Mouse (Mus musculus): ENCODE measurements around the gene Ubash3a. TPM values are rescaled to one million over a fixed set of nuclear protein-coding genes. Genes with fewer than 3 reads are reported as not detected.

Gene Ubash3a
- total and polyA plus RNA-seq, 3 experiments = 27.6 to 57.4 (median 30.2) TPM

DNA sequence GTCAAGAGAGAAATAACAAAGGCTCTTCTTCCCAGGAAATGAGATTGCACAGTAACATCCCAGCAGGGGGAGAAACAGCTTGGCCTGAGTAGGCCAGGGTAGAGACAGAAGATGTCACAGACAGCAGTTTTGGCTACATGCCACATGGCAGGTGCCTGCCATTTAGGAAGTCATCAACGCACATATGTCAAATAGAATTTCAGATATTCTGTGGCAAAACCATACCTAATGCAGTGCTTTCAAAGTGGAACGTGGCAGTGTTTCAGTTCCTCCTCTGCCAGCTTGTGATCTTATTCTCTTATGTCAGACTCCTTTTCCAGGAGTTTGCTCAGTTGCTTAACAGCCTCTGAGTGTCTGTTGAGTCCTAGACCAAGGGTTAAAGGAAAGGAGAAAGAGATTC, 78.2 kb downstream of the Ubash3a start:
- Histone ChIP-seq H3K4me1 (ENCODE audit: control insufficient read depth in 1 of 2, insufficient read depth in 2 of 2, low read length in 2 of 2) (peaks cover 4 to 20% of the 10 kb centered on the region in 2 experiments; a peak in 3 of 4 replicates), H3K79me2 (ENCODE audit: control insufficient read depth, insufficient read depth, low read length, poor library complexity) (no peaks in the 10 kb centered on the region; the same call in 1 of the 2 replicates), H3K9me3 (replicated peaks; ENCODE audit: insufficient read depth, low read length) (no peaks in the 10 kb centered on the region), H3K27ac (ENCODE audit: control insufficient read depth, low read depth, low read length) (no peak overlapping the region), H3K4me3 (ENCODE audit: control insufficient read depth in 1 of 2, insufficient read depth in 1 of 2, low read depth in 2 of 2, low read length in 2 of 2) (no peak overlapping the region), H3K9ac (ENCODE audit: control insufficient read depth, low read depth, low read length, poor library complexity, severe bottlenecking) (no peak overlapping the region), H3K27me3 (ENCODE audit: control insufficient read depth in 1 of 2, insufficient read depth in 2 of 2, low read length in 2 of 2) (no peaks in the 10 kb centered on the region; a peak in 1 of 4 replicates), H3K36me3 (ENCODE audit: control insufficient read depth in 1 of 2, insufficient read depth in 2 of 2, low read length in 2 of 2) (peaks cover 0 to 6% of the 10 kb centered on the region in 2 experiments; a peak in 2 of 4 replicates)
- DNase-seq (ENCODE audit: low read depth, low spot score) = no peak
- TF ChIP-seq CHD2 (IDR thresholded peaks at IDR 0.05; ENCODE audit: low read length) (no peak), GABPA (IDR thresholded peaks at IDR 0.05; ENCODE audit: low read depth, low read length) (no peak), MEF2A (IDR thresholded peaks at IDR 0.05; ENCODE audit: extremely low read depth, insufficient replicate concordance, low read depth, low read length, poor library complexity, severe bottlenecking) (no peak), GATA1 (IDR thresholded peaks at IDR 0.05; ENCODE audit: low read depth, low read length) (no peak), MYC (IDR thresholded peaks at IDR 0.05; ENCODE audit: low read depth, low read length) (no peak), NELFE (IDR thresholded peaks at IDR 0.05; ENCODE audit: low read depth, low read length) (no peak)

DNA sequence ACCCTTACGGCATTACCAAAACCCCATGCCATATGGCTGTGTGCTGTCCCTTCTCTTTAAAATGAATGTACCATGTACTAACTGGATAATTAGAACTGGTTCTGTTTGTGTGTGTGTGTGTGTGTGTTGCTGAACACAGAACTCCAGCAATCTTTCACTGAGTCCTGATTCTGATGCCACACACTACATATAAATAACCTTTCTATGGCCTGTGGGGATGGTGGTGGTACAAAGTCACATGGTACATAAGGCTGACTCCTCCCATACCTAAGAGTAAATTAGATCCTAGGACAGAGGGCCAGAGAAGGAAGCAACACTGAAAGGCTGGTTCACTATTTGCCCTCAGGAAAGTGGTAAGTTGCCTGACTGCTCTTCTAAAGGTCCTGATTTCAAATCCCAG, 78.8 kb downstream of the Ubash3a start, which contains the start of gene Slc37a1:
Gene Slc37a1, plus strand, starts transcription at position 301 of the 400 bp plus-strand sequence.
- no peaks in the 10 kb centered on the region for H3K9me3 ChIP-seq (replicated peaks; ENCODE audit: insufficient read depth, low read length)
- no peaks in the 10 kb centered on the region; the same call in 1 of the 2 replicates for H3K79me2 ChIP-seq (ENCODE audit: control insufficient read depth, insufficient read depth, low read length, poor library complexity)
- peak within 1 kb of the TSS; percentile 60 for H3K27ac ChIP-seq (ENCODE audit: control insufficient read depth, low read depth, low read length)
- peak within 1 kb of the TSS; percentile 85 for H3K9ac ChIP-seq (ENCODE audit: control insufficient read depth, low read depth, low read length, poor library complexity, severe bottlenecking)
- peaks cover 4 to 22% of the 10 kb centered on the region in 2 experiments; a peak in 3 of 4 replicates for H3K4me1 ChIP-seq (ENCODE audit: control insufficient read depth in 1 of 2, insufficient read depth in 2 of 2, low read length in 2 of 2)
- H3K4me3 ChIP-seq (ENCODE audit: control insufficient read depth in 1 of 2, insufficient read depth in 1 of 2, low read depth in 2 of 2, low read length in 2 of 2) = peak within 1 kb of the TSS; percentile 82 to 95
- no peak for DNase-seq (ENCODE audit: low read depth, low spot score)
- no peaks in the 10 kb centered on the region; a peak in 1 of 4 replicates for H3K27me3 ChIP-seq (ENCODE audit: control insufficient read depth in 1 of 2, insufficient read depth in 2 of 2, low read length in 2 of 2)
- no peak for TF ChIP-seq POLR2A (IDR thresholded peaks at IDR 0.05; ENCODE audit: control insufficient read depth in 1 of 2, insufficient read depth in 1 of 2, low read depth in 1 of 2, low read length in 2 of 2, poor library complexity in 1 of 2)
- no peak for TF ChIP-seq MYC (IDR thresholded peaks at IDR 0.05; ENCODE audit: low read depth, low read length)
- no peak for TF ChIP-seq TCF12 (IDR thresholded peaks at IDR 0.05; ENCODE audit: low read depth, low read length)
- no peak for TF ChIP-seq HCFC1 (IDR thresholded peaks at IDR 0.05; ENCODE audit: low read depth, low read length)
- no peak for TF ChIP-seq UBTF (IDR thresholded peaks at IDR 0.05; ENCODE audit: borderline replicate concordance, insufficient read depth, low read depth, low read length)
- TF ChIP-seq MAX (IDR thresholded peaks at IDR 0.05; ENCODE audit: low read length) = no peak
- 0 out of 2 replicates have a peak, but pooled peaks have one; percentile 38 for TF ChIP-seq USF1 (IDR thresholded peaks at IDR 0.05; ENCODE audit: low read depth, low read length)
- no peak for TF ChIP-seq ZNF384 (IDR thresholded peaks at IDR 0.05; ENCODE audit: low read depth, low read length)
- H3K36me3 ChIP-seq (ENCODE audit: control insufficient read depth in 1 of 2, insufficient read depth in 2 of 2, low read length in 2 of 2) = peaks cover 0 to 7% of the 10 kb centered on the region in 2 experiments; a peak in 2 of 4 replicates

DNA sequence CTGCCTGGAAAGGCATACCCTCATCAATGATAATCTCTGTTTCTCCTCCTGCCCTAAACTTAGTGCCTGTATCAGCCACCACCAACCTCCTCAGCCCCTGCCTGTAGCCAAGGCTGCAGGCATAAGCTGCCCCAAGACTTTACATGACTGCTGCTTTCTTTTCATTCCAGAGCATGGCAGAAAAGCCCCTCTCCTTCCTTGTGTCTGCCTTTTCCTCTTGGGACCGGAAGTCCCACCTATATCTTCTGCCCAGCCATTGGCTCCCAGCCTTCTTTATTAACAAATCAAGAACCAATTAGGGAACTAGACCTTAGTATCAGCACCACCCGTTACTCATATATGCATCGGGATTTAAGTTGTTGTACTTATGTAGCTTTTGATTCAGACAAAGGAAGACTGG, 79.5 kb downstream of the Ubash3a start:
- Histone ChIP-seq H3K36me3 (ENCODE audit: control insufficient read depth in 1 of 2, insufficient read depth in 2 of 2, low read length in 2 of 2) (peaks cover 0 to 7% of the 10 kb centered on the region in 2 experiments; a peak in 2 of 4 replicates), H3K4me1 (ENCODE audit: control insufficient read depth in 1 of 2, insufficient read depth in 2 of 2, low read length in 2 of 2) (peaks cover 4 to 22% of the 10 kb centered on the region in 2 experiments; a peak in 3 of 4 replicates), H3K27me3 (ENCODE audit: control insufficient read depth in 1 of 2, insufficient read depth in 2 of 2, low read length in 2 of 2) (no peaks in the 10 kb centered on the region; a peak in 1 of 4 replicates), H3K9me3 (replicated peaks; ENCODE audit: insufficient read depth, low read length) (no peaks in the 10 kb centered on the region), H3K9ac (ENCODE audit: control insufficient read depth, low read depth, low read length, poor library complexity, severe bottlenecking) (peak overlapping the region; percentile 85), H3K79me2 (ENCODE audit: control insufficient read depth, insufficient read depth, low read length, poor library complexity) (no peaks in the 10 kb centered on the region; the same call in 1 of the 2 replicates), H3K27ac (ENCODE audit: control insufficient read depth, low read depth, low read length) (peak overlapping the region; percentile 60), H3K4me3 (ENCODE audit: control insufficient read depth in 1 of 2, insufficient read depth in 1 of 2, low read depth in 2 of 2, low read length in 2 of 2) (peak overlapping the region; percentile 82 to 95)
- peak; percentile 92 for DNase-seq (ENCODE audit: low read depth, low spot score)
- no peak for TF ChIP-seq GABPA (IDR thresholded peaks at IDR 0.05; ENCODE audit: low read depth, low read length)
- TF ChIP-seq RAD21 (IDR thresholded peaks at IDR 0.05; ENCODE audit: low read depth, low read length) = no peak
- TF ChIP-seq GATA1 (IDR thresholded peaks at IDR 0.05; ENCODE audit: low read depth, low read length) = 0 out of 2 replicates have a peak, but pooled peaks have one; percentile 40
- no peak for TF ChIP-seq CHD2 (IDR thresholded peaks at IDR 0.05; ENCODE audit: low read length)
- no peak for TF ChIP-seq MAFK (IDR thresholded peaks at IDR 0.05; ENCODE audit: borderline replicate concordance, low read depth, low read length)
- TF ChIP-seq POLR2AphosphoS5 (IDR thresholded peaks at IDR 0.05; ENCODE audit: borderline replicate concordance, low read depth, low read length) = no peak
- TF ChIP-seq JUND (IDR thresholded peaks at IDR 0.05; ENCODE audit: low read depth, low read length) = no peak
- peak; percentile 81 for TF ChIP-seq SIN3A (IDR thresholded peaks at IDR 0.05; ENCODE audit: low read length)
- TF ChIP-seq TCF12 (IDR thresholded peaks at IDR 0.05; ENCODE audit: low read depth, low read length) = 0 out of 2 replicates have a peak, but pooled peaks have one; percentile 18
- no peak for TF ChIP-seq ZC3H11A (IDR thresholded peaks at IDR 0.05; ENCODE audit: low read depth, low read length)
- peak; percentile 75; the same call in 1 of the 2 replicates for TF ChIP-seq HCFC1 (IDR thresholded peaks at IDR 0.05; ENCODE audit: low read depth, low read length)
- TF ChIP-seq ZMIZ1 (IDR thresholded peaks at IDR 0.05; ENCODE audit: low read depth, low read length) = peak; percentile 71
- no peak for TF ChIP-seq MAZ (IDR thresholded peaks at IDR 0.05; ENCODE audit: low read depth, low read length)
- TF ChIP-seq MAX (IDR thresholded peaks at IDR 0.05; ENCODE audit: low read length) = 0 out of 2 replicates have a peak, but pooled peaks have one; percentile 55
- no peak for TF ChIP-seq KAT2A (conservative IDR thresholded peaks at IDR 0.05; ENCODE audit: low read depth, low read length)
- peak; percentile 89 for TF ChIP-seq TBP (IDR thresholded peaks at IDR 0.05; ENCODE audit: low read depth, low read length)
- no peak for TF ChIP-seq SMC3 (IDR thresholded peaks at IDR 0.05; ENCODE audit: low read depth, low read length)
